Mouse (Mus musculus) G1E (cell line): ENCODE results near the gene Ifitm10. TPM values are rescaled to one million over a fixed set of nuclear protein-coding genes. Genes with fewer than 3 reads are reported as not detected.
A peak's percentile ranks its signal among the peaks of the same experiment; 100 is the strongest.

Experiments used
- ATAC-seq: 2 replicates; pipeline ENCODE4 v1.8.0; 2016; ENCODE audit warnings: mild to moderate bottlenecking; ENCODE audit not compliant: insufficient number of reproducible peaks, poor library complexity, low FRiP score, severe bottlenecking; ENCODE audit errors: extremely low read depth
- DNase-seq: peaks from one replicate; pipeline ENCODE4 v3.0.0; 2012; ENCODE audit warnings: low spot score
- H3K27me3 ChIP-seq: 2 replicates; pipeline ENCODE4 v1.6.1; 2012; ENCODE audit warnings: mild to moderate bottlenecking, low read length, inconsistent platforms; ENCODE audit not compliant: insufficient read depth
- H3K36me3 ChIP-seq: replicated peaks from 2 replicates; pipeline ENCODE3; 2012; ENCODE audit warnings: mild to moderate bottlenecking, inconsistent platforms
- H3K4me1 ChIP-seq: 2 replicates; pipeline ENCODE4 v1.6.1; 2012; ENCODE audit warnings: low read depth, low read length, inconsistent platforms, mixed read lengths; ENCODE audit not compliant: insufficient read depth
- H3K4me3 ChIP-seq: 2 replicates; pipeline ENCODE4 v1.5.1; 2012; ENCODE audit warnings: low read depth, mild to moderate bottlenecking, inconsistent platforms, low read length, moderate library complexity, mixed read lengths
- H3K9me3 ChIP-seq: replicated peaks from 2 replicates; pipeline ENCODE4 v1.6.1; 2012; ENCODE audit warnings: inconsistent platforms
- CTCF ChIP-seq: IDR thresholded peaks from 2 replicates; pipeline ENCODE4 v1.5.1; 2012; ENCODE audit warnings: low read depth, low read length, inconsistent platforms, mixed read lengths
- GATA1 ChIP-seq: IDR thresholded peaks from 2 replicates; pipeline ENCODE4 v1.6.1; 2012; ENCODE audit warnings: borderline replicate concordance, low read length, inconsistent platforms, mixed read lengths
- GATA2 ChIP-seq: IDR thresholded peaks from 2 replicates; pipeline ENCODE4 v1.6.1; 2012; ENCODE audit warnings: low read depth, low read length, inconsistent platforms, borderline replicate concordance
- POLR2AphosphoS5 ChIP-seq: IDR thresholded peaks from 2 replicates; pipeline ENCODE4 v1.6.1; 2012; ENCODE audit warnings: low read depth, low read length, inconsistent platforms; ENCODE audit not compliant: insufficient replicate concordance
- TAL1 ChIP-seq: conservative IDR thresholded peaks from 2 replicates; pipeline ENCODE4 v1.6.1; 2012; ENCODE audit warnings: low read depth, low read length, inconsistent platforms, mixed read lengths
- polyA plus RNA-seq: library from polyadenylated mRNA; stranded (reverse); fragments of >175 nt; gene quantifications from 2 replicates; pipeline ENCODE4 v1.2.3, GENCODE M21; 2012
- total RNA-seq, 2 experiments: library from RNA; stranded (forward) in 1 of 2; stranded (reverse) in 1 of 2; fragments of 200-1000 nt in 1 of 2; fragments of >200 nt in 1 of 2; fragmentation: Nextera tagmentation in 1 of 2; gene quantifications; 2 replicates each; pipeline ENCODE4 v1.2.3; 2014 to 2017

Gene Ifitm10
- total and polyA plus RNA-seq, 3 experiments: 0.33 to 0.93 TPM; not detected in 1

DNA sequence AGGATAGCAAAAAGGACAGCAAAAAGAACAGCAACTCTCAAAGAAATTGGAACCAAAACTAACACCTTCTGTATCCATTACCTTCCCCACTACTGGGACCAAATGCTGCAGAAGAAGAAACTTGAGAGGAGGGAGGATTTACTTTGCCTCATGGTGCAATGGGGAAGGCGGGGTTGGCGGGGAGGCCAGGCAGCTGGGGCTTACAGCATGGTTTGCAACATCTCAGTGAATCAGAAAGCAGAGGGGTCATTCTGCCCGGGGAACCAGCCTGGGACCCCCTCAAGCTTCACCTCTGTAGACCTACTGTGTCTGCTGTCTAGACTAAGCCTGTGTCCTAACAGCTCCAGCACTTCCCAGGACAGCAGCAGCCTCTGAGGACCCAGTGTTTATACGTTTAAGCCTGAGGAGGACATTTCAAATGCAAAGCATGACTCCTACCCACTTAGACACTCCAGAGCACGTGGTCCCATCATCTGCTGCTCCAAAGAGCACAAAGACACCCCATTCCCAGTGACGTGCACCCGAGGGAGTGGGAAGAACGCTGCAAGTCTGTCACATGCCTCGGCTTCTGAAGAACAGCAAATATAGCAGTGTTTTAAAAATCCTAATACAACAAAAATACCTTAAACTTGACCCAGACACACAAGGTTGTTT, 24.1 kb downstream of the Ifitm10 start:
- TF ChIP-seq GATA2 (no peak), TAL1 (no peak), GATA1 (no peak), POLR2AphosphoS5 (no peak), CTCF (no peak)
- ATAC-seq: no peak
- DNase-seq: no peak
- Histone ChIP-seq H3K36me3 (no peaks in the 10 kb centered on the region), H3K9me3 (no peaks in the 10 kb centered on the region), H3K4me3 (no peak overlapping the region), H3K4me1 (peaks cover 81% of the 10 kb centered on the region), H3K27me3 (no peaks in the 10 kb centered on the region)

- no peaks in the 10 kb centered on the region for H3K36me3 ChIP-seq
- H3K4me1 ChIP-seq: peaks cover 68% of the 10 kb centered on the region
- no peak for ATAC-seq
- no peak for DNase-seq
- H3K4me3 ChIP-seq: no peak overlapping the region
- TF ChIP-seq GATA1 (no peak), CTCF (no peak), TAL1 (no peak), POLR2AphosphoS5 (no peak), GATA2 (no peak)
- no peaks in the 10 kb centered on the region for H3K27me3 ChIP-seq
- H3K9me3 ChIP-seq: no peaks in the 10 kb centered on the region
Measured at GRCm38 (mm10) chr7:142347542-142347941, 26.0 kb downstream of the Ifitm10 start.

DNA sequence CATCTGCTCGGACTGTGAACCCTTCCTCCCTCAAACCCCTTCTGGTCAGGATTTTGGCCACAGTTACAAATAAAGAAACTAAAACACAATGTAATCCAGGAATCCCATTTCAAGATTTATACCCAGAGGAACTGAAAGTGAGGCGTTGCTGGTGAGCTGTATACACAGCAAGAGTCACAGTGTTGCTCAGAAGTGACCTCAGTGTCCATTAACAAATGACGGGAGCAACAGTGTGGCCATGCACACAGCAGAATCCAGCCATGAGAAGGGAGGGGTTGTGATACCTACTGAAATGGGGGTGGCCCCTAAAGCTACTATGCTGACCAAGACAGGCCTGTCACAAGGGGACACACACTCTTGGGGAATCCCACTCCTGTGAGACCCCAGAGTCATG, 31.3 kb downstream of the Ifitm10 start:
- TF ChIP-seq GATA2: no peak
- TF ChIP-seq CTCF: no peak
- TF ChIP-seq GATA1: no peak
- no peak for TF ChIP-seq TAL1
- TF ChIP-seq POLR2AphosphoS5: no peak
- Histone ChIP-seq H3K9me3 (no peaks in the 10 kb centered on the region), H3K27me3 (no peaks in the 10 kb centered on the region), H3K36me3 (no peaks in the 10 kb centered on the region), H3K4me3 (no peak overlapping the region), H3K4me1 (peaks cover 53% of the 10 kb centered on the region)
- ATAC-seq (no peak), DNase-seq (no peak)

DNA sequence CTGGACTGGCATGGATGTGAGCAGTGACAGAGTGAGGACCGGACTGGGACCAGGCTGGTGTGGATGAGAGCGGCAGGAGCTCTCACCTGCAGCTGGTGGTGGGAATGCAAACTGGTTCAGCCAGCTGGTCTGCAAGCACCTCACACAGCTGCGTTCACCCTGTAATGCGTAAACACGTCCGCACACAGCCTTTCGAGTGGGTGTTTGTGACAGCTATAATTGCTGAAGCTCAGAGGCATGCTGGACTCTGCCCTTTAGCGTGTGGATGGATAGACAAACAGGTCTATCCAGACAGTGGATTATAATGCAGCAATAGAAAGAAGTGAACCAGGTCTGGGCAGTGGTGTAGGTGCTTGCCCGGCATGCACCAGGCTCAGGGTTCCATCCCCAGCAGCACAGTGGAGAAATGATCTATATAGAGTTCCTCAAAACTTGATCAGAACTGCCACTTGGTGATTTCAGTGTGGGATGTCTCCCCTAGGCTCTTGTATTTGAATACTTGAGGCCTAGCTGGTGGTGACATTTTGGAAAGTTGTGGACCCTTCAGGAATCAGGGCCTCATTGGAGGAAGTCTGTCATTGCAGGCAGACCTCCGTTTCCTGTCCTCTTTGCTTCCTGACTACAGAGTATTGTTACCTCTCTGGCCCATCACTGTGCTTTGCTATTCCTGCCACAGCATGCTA, 31.8 kb downstream of the Ifitm10 start:
- TF ChIP-seq CTCF: no peak
- TF ChIP-seq TAL1: no peak
- no peak for TF ChIP-seq GATA1
- no peak for TF ChIP-seq POLR2AphosphoS5
- no peak for TF ChIP-seq GATA2
- no peak for DNase-seq
- Histone ChIP-seq H3K27me3 (no peaks in the 10 kb centered on the region), H3K36me3 (no peaks in the 10 kb centered on the region), H3K4me3 (no peak overlapping the region), H3K9me3 (no peaks in the 10 kb centered on the region), H3K4me1 (peaks cover 49% of the 10 kb centered on the region)
- ATAC-seq: no peak

GRCm38 (mm10) chr7:142340269-142340970, 33.1 kb downstream of the Ifitm10 start:
- peak; percentile 76 for DNase-seq
- TF ChIP-seq TAL1 (no peak), GATA1 (no peak), POLR2AphosphoS5 (no peak), CTCF (no peak), GATA2 (no peak)
- Histone ChIP-seq H3K36me3 (no peaks in the 10 kb centered on the region), H3K27me3 (no peaks in the 10 kb centered on the region), H3K4me3 (no peak overlapping the region; the same call in 1 of the 2 replicates), H3K9me3 (no peaks in the 10 kb centered on the region), H3K4me1 (peaks cover 46% of the 10 kb centered on the region)
- ATAC-seq: peak; percentile 82

DNA sequence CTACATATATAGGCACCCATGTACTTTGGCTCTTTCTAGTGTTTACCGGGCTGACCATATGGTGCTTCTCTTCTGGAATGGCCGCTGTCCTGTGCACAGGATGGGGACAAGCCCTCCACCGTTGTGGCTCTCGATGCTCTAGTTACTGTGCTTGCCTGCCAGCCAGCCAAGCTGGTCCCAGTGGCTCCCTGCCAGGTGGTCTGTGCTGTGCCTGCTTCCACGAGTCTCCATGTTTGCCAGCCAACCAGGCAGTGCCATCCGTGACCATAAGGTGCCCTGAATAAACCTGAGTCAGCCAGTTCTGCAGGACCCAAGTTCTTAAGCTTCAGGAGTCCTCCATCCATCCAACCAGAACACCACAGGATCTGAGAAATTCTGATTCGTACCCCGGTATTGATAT, 38.4 kb downstream of the Ifitm10 start:
- no peak for ATAC-seq
- TF ChIP-seq POLR2AphosphoS5 (no peak), TAL1 (no peak), CTCF (no peak), GATA2 (no peak), GATA1 (no peak)
- H3K27me3 ChIP-seq: peaks cover 24% of the 10 kb centered on the region

More for the DNA sequence above, 38.4 kb downstream of the Ifitm10 start:
- Histone ChIP-seq H3K4me3 (no peak overlapping the region), H3K9me3 (no peaks in the 10 kb centered on the region), H3K4me1 (peaks cover 36% of the 10 kb centered on the region), H3K36me3 (no peaks in the 10 kb centered on the region)
- DNase-seq: no peak
